Mouse (Mus musculus) myocyte (in vitro differentiated cells): Measurements from ENCODE around the gene Slc39a11. TPM values are rescaled to one million over a fixed set of nuclear protein-coding genes. Genes with fewer than 3 reads are reported as not detected.

Experiments used
- H3K27me3 ChIP-seq: one replicate; pipeline ENCODE4 v1.6.1; 2011; ENCODE audit not compliant: control insufficient read depth, insufficient read depth, insufficient read length
- H3K36me3 ChIP-seq: one replicate; pipeline ENCODE4 v1.6.1; 2011; ENCODE audit not compliant: control insufficient read depth, insufficient read depth
- H3K4me2 ChIP-seq: one replicate; pipeline ENCODE4 v1.6.1; 2011; ENCODE audit warnings: low read depth, control low read depth
- H3K4me3 ChIP-seq: one replicate; pipeline ENCODE4 v1.5.1; 2011; ENCODE audit warnings: mild to moderate bottlenecking, control low read depth, moderate library complexity
- H3K79me2 ChIP-seq: one replicate; pipeline ENCODE4 v1.6.1; 2011; ENCODE audit not compliant: control insufficient read depth, insufficient read depth
- H3ac ChIP-seq: one replicate; pipeline ENCODE4 v1.6.1; 2011; ENCODE audit not compliant: control insufficient read depth, insufficient read length
- CEBPB ChIP-seq: IDR thresholded peaks from 2 replicates; pipeline ENCODE4 v1.6.1; 2011; ENCODE audit warnings: mild to moderate bottlenecking, moderate library complexity; ENCODE audit not compliant: poor library complexity, insufficient read depth, severe bottlenecking
- E2F4 ChIP-seq: IDR thresholded peaks from one replicate; pipeline ENCODE4 v1.6.1; 2011; ENCODE audit warnings: mild to moderate bottlenecking, control low read depth, moderate library complexity; ENCODE audit not compliant: insufficient read depth
- MAX ChIP-seq: IDR thresholded peaks from one replicate; pipeline ENCODE4 v1.6.1; 2011; ENCODE audit warnings: low read depth, mild to moderate bottlenecking, control low read depth
- MYOD1 ChIP-seq, 3 experiments: IDR thresholded peaks; one replicate each; pipeline ENCODE4 v1.6.1; 2011; ENCODE audit warnings: control low read depth in 2 of 3, low read depth in 2 of 3, mild to moderate bottlenecking in 2 of 3, moderate library complexity in 1 of 3; ENCODE audit not compliant: insufficient read length in 2 of 3, control insufficient read depth in 1 of 3
- MYOG ChIP-seq, 3 experiments: IDR thresholded peaks; one replicate each; pipeline ENCODE4 v1.6.1; 2011; ENCODE audit warnings: control low read depth in 2 of 3, low read depth in 2 of 3, mild to moderate bottlenecking in 2 of 3; ENCODE audit not compliant: insufficient read length in 2 of 3, control insufficient read depth in 1 of 3, insufficient read depth in 1 of 3
- POLR2A ChIP-seq: IDR thresholded peaks from one replicate; pipeline ENCODE4 v1.6.1; 2011; ENCODE audit warnings: low read depth, mild to moderate bottlenecking, control low read depth, moderate library complexity; ENCODE audit not compliant: insufficient read length
- POLR2AphosphoS2 ChIP-seq: IDR thresholded peaks from one replicate; pipeline ENCODE4 v1.6.1; 2011; ENCODE audit warnings: low read depth, control low read depth; ENCODE audit not compliant: insufficient read length
- REST ChIP-seq: IDR thresholded peaks from one replicate; pipeline ENCODE4 v1.6.1; 2011; ENCODE audit warnings: mild to moderate bottlenecking, control low read depth, moderate library complexity; ENCODE audit not compliant: insufficient read depth, insufficient read length
- SRF ChIP-seq: IDR thresholded peaks from one replicate; pipeline ENCODE4 v1.6.1; 2011; ENCODE audit warnings: low read depth; ENCODE audit not compliant: control insufficient read depth, insufficient read length
- TCF12 ChIP-seq: IDR thresholded peaks from one replicate; pipeline ENCODE4 v1.6.1; 2011; ENCODE audit warnings: mild to moderate bottlenecking, control low read depth; ENCODE audit not compliant: poor library complexity, insufficient read depth, severe bottlenecking
- TCF3 ChIP-seq: IDR thresholded peaks from one replicate; pipeline ENCODE4 v1.6.1; 2011; ENCODE audit warnings: low read depth, control low read depth; ENCODE audit not compliant: insufficient read length
- USF1 ChIP-seq: IDR thresholded peaks from one replicate; pipeline ENCODE4 v1.6.1; 2011; ENCODE audit warnings: low read depth, mild to moderate bottlenecking, control low read depth, moderate library complexity
- polyA plus RNA-seq: library from polyadenylated mRNA; unstranded; fragments of >200 nt; fragmentation: generic; extraction: Trizol; gene quantifications from one replicate; pipeline ENCODE4 v1.2.1, GENCODE M21; 2012; ENCODE audit warnings: missing spikeins

The Slc39a11 gene
- polyA plus RNA-seq, 1 experiment, result 15.7 TPM

GRCm38 (mm10) chr11:113565006-113565995, 84.6 kb downstream of the Slc39a11 start:
- Histone ChIP-seq H3ac (no peak overlapping the region), H3K79me2 (no peaks in the 10 kb centered on the region), H3K4me3 (peak overlapping the region; percentile 26), H3K27me3 (no peaks in the 10 kb centered on the region), H3K36me3 (no peaks in the 10 kb centered on the region), H3K4me2 (peak overlapping the region; percentile 82)
- peak; percentile 81 for TF ChIP-seq USF1
- TF ChIP-seq E2F4, result no peak
- TF ChIP-seq MAX, result no peak
- TF ChIP-seq CEBPB, result no peak
- no peak for TF ChIP-seq TCF12
- peak; percentile 62 for TF ChIP-seq POLR2A
- peak in 1 of 3 experiments; percentile 27 for TF ChIP-seq MYOD1 (IDR thresholded peaks at IDR 0.05; ENCODE audit: control insufficient read depth in 1 of 3, insufficient read length in 2 of 3, low read depth in 2 of 3)

GRCm38 (mm10) chr11:113562326-113562725, 87.6 kb downstream of the Slc39a11 start:
- TF ChIP-seq REST (no peak), SRF (no peak)
- H3K36me3 ChIP-seq, result no peaks in the 10 kb centered on the region
- no peak overlapping the region for H3K4me3 ChIP-seq
- H3K4me2 ChIP-seq, result no peak overlapping the region
- H3K27me3 ChIP-seq, result no peaks in the 10 kb centered on the region
- no peaks in the 10 kb centered on the region for H3K79me2 ChIP-seq
- H3ac ChIP-seq, result no peak overlapping the region

GRCm38 (mm10) chr11:113560150-113560549, 89.7 kb downstream of the Slc39a11 start:
- no peaks in the 10 kb centered on the region for H3K27me3 ChIP-seq
- H3K4me2 ChIP-seq, result no peak overlapping the region
- no peaks in the 10 kb centered on the region for H3K36me3 ChIP-seq
- no peak overlapping the region for H3ac ChIP-seq
- no peak overlapping the region for H3K4me3 ChIP-seq
- H3K79me2 ChIP-seq, result no peaks in the 10 kb centered on the region
- TF ChIP-seq MYOG (IDR thresholded peaks at IDR 0.05; ENCODE audit: control insufficient read depth in 1 of 3, insufficient read depth in 1 of 3, insufficient read length in 2 of 3, low read depth in 2 of 3), result no peak
- TF ChIP-seq POLR2A, result no peak
- TF ChIP-seq TCF12, result no peak
- TF ChIP-seq MAX, result no peak
- no peak for TF ChIP-seq E2F4
- no peak for TF ChIP-seq POLR2AphosphoS2
- TF ChIP-seq CEBPB, result no peak
- no peak for TF ChIP-seq USF1
- no peak for TF ChIP-seq SRF
- no peak for TF ChIP-seq REST
- TF ChIP-seq TCF3, result no peak
- TF ChIP-seq MYOD1 (IDR thresholded peaks at IDR 0.05; ENCODE audit: control insufficient read depth in 1 of 3, insufficient read length in 2 of 3, low read depth in 2 of 3), result no peak

GRCm38 (mm10) chr11:113558505-113558904, 91.4 kb downstream of the Slc39a11 start:
- Histone ChIP-seq H3ac (no peak overlapping the region), H3K79me2 (no peaks in the 10 kb centered on the region), H3K36me3 (no peaks in the 10 kb centered on the region), H3K27me3 (no peaks in the 10 kb centered on the region), H3K4me3 (no peak overlapping the region), H3K4me2 (no peak overlapping the region)
- TF ChIP-seq MAX (no peak), CEBPB (no peak), E2F4 (no peak), USF1 (no peak), REST (no peak), POLR2AphosphoS2 (no peak), POLR2A (no peak), SRF (no peak), TCF12 (no peak), TCF3 (no peak), MYOD1 (IDR thresholded peaks at IDR 0.05; ENCODE audit: control insufficient read depth in 1 of 3, insufficient read length in 2 of 3, low read depth in 2 of 3) (no peak), MYOG (IDR thresholded peaks at IDR 0.05; ENCODE audit: control insufficient read depth in 1 of 3, insufficient read depth in 1 of 3, insufficient read length in 2 of 3, low read depth in 2 of 3) (no peak)

GRCm38 (mm10) chr11:113556142-113556541, 93.7 kb downstream of the Slc39a11 start:
- TF ChIP-seq TCF3, result no peak
- no peak for TF ChIP-seq POLR2AphosphoS2
- TF ChIP-seq MYOG (IDR thresholded peaks at IDR 0.05; ENCODE audit: control insufficient read depth in 1 of 3, insufficient read depth in 1 of 3, insufficient read length in 2 of 3, low read depth in 2 of 3), result no peak
- TF ChIP-seq POLR2A, result no peak
- TF ChIP-seq TCF12, result no peak
- TF ChIP-seq CEBPB, result no peak
- no peak for TF ChIP-seq E2F4
- no peak for TF ChIP-seq SRF
- TF ChIP-seq REST, result no peak
- no peak for TF ChIP-seq MYOD1 (IDR thresholded peaks at IDR 0.05; ENCODE audit: control insufficient read depth in 1 of 3, insufficient read length in 2 of 3, low read depth in 2 of 3)
- TF ChIP-seq USF1, result no peak
- no peak for TF ChIP-seq MAX
- H3K4me2 ChIP-seq, result no peak overlapping the region
- H3K79me2 ChIP-seq, result no peaks in the 10 kb centered on the region
- H3K36me3 ChIP-seq, result no peaks in the 10 kb centered on the region
- no peak overlapping the region for H3ac ChIP-seq
- H3K27me3 ChIP-seq, result no peaks in the 10 kb centered on the region
- no peak overlapping the region for H3K4me3 ChIP-seq
